Mouse (Mus musculus): ENCODE results near the gene Lancl2.

The Lancl2 gene

GRCm38 (mm10) chr6:57702376-57702742, at the start of gene Lancl2:
Lancl2 (plus strand) TSS chr6:57702540.
- DNase-seq (ENCODE audit: low spot score in 2 of 2): peak in 1 of 2 experiments; percentile 18

GRCm38 (mm10) chr6:57661295-57661694, 41.0 kb upstream of the Lancl2 start:
- DNase-seq (ENCODE audit: low spot score in 2 of 2): no peak

DNA sequence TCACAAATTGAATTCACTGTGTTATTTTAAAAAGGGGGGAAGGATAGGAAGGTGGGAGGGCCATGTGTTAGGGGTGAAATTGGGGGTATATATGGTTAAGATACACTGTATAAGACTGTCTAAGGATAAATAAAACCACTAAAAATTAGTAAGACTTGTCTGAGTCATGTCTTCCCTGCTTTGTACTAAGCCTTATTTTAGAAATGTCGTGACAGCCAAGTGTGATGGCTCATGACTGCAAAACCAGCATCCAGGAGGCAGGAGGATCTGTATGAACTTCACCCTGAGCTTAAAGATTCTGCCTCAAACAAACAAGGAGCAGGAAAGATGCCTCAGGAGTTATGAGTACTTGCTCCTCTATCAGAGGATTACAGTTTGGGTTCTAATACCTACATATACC, 18.2 kb upstream of the Lancl2 start:
- no peak for DNase-seq (ENCODE audit: low spot score in 2 of 2)

GRCm38 (mm10) chr6:57691467-57692261, 10.7 kb upstream of the Lancl2 start, which contains the start of gene Pyurf:
Pyurf (minus strand) TSS chr6:57692078.
- DNase-seq (ENCODE audit: low spot score in 2 of 2): peak; percentile 74 to 79

GRCm38 (mm10) chr6:57693116-57693515, 9.2 kb upstream of the Lancl2 start:
- DNase-seq (ENCODE audit: low spot score in 2 of 2): no peak

DNA sequence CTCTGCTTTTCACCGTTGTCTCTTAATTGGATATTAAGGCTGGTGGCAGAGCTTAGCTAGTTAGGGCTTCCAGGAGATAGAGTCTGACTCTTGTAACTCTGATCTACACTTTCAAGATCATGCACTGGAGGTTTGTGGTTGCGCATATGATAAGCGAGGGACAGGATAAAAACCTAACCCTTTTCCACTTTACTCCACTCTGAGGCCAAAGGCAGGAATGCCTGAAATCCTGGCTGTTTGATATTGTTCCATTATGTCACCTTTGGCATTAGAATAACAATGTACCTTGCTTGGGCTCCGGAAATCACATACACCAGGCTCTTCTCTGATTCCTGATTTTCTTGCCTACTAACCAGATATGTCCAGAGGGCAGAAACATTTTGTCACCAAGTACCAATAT, 654 bp upstream of the Lancl2 start:
- no peak for DNase-seq (ENCODE audit: low spot score in 2 of 2)

- peak; percentile 92 to 95 for DNase-seq (ENCODE audit: low spot score in 2 of 2)
These were observed 581 bp downstream of the Lancl2 start for GRCm38 (mm10) chr6:57702743-57703499.

GRCm38 (mm10) chr6:57703703-57704102, 1.4 kb downstream of the Lancl2 start:
- DNase-seq (ENCODE audit: low spot score in 2 of 2): no peak

DNA sequence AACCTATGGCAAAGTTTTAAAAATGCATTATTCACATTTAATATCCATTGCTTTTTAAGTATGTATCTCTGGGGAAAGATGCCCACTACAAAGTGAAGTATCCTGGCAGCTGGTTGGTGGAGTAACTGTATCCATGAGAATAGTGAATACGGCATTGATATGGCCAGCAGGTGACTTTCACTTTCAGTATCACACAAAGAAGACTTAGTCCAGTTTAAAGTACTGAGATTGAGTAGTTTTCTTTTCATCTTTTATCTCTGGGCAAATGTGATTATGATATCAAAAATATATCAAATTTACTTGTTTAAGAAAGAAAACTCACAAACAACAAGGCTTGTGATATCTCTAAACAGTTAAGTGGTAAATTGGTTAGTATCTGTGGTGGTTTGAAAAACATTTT, 4.4 kb downstream of the Lancl2 start:
- DNase-seq (ENCODE audit: low spot score in 2 of 2): no peak

GRCm38 (mm10) chr6:57711726-57712125, 9.4 kb downstream of the Lancl2 start:
- no peak for DNase-seq (ENCODE audit: low spot score in 2 of 2)

DNA sequence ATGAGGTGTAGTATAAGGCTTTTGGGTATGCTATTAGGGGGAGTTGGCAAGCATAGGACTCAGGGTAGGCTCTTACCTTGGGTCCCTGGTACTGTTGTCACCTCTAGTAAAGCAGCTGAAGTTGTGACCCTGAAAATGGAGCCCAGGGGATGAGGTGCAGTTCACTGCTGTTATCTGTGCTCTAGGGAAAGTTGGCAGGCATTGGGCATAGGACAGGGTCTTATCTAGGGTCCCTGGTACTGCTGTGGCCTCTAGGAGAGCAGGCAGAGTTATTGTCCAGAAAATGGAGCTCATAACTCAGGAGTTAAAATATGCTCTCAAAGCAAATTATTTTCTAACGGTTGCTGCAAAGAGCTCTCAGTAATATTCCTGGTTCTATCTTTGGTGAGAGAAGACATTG, 19.0 kb downstream of the Lancl2 start:
- DNase-seq (ENCODE audit: low spot score in 2 of 2): no peak

DNA sequence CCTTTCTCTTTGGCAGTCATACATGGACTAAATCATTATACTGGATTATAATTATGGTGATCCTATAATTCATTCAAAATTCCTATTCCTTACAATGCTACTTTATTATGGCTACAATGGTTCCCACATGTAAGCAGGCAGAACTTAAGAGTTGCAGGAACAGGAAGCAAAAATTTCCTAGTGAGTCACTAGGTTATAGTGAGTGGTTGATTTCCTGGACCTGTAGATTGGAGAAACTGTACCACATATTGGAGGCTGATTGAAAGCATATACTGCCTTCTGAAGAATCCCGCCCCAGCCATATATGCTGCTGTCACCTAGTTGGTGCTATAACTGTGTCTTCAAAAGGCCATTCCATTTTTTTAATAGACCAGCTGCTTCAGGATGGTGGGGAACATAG, 40.4 kb downstream of the Lancl2 start:
- no peak for DNase-seq (ENCODE audit: low spot score in 2 of 2)

DNA sequence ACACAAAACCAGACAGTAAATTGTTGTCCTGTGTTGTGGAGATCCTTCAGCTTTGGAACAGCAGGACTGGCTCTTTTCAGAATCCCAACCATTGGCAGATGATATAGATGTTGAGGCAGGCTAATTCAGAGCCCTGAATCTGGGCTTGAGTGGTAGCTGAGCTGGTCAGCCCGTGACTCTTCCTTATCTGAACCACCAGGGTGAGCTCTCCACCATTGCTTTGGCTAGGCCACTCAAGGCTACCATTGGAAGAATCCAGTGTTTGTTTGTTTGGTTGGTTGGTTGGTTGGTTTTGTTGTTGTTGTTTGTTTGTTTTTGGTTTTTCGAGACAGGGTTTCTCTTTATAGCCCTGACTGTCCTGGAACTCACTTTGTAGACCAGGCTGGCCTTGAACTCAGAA, 41.0 kb downstream of the Lancl2 start:
- no peak for DNase-seq (ENCODE audit: low spot score in 2 of 2)

- DNase-seq (ENCODE audit: low spot score in 2 of 2): no peak
These were observed 41.8 kb downstream of the Lancl2 start for GRCm38 (mm10) chr6:57744123-57744522.

- no peak for DNase-seq (ENCODE audit: low spot score in 2 of 2)
These were observed 42.8 kb downstream of the Lancl2 start for GRCm38 (mm10) chr6:57744974-57745747.

- DNase-seq (ENCODE audit: low spot score in 2 of 2): no peak
These were observed 43.4 kb downstream of the Lancl2 start for GRCm38 (mm10) chr6:57745748-57746129.

- DNase-seq (ENCODE audit: low spot score in 2 of 2): no peak
These were observed 51.8 kb downstream of the Lancl2 start for GRCm38 (mm10) chr6:57753962-57754759.

GRCm38 (mm10) chr6:57763054-57763453, 60.7 kb downstream of the Lancl2 start:
- DNase-seq (ENCODE audit: low spot score in 2 of 2): no peak

DNA sequence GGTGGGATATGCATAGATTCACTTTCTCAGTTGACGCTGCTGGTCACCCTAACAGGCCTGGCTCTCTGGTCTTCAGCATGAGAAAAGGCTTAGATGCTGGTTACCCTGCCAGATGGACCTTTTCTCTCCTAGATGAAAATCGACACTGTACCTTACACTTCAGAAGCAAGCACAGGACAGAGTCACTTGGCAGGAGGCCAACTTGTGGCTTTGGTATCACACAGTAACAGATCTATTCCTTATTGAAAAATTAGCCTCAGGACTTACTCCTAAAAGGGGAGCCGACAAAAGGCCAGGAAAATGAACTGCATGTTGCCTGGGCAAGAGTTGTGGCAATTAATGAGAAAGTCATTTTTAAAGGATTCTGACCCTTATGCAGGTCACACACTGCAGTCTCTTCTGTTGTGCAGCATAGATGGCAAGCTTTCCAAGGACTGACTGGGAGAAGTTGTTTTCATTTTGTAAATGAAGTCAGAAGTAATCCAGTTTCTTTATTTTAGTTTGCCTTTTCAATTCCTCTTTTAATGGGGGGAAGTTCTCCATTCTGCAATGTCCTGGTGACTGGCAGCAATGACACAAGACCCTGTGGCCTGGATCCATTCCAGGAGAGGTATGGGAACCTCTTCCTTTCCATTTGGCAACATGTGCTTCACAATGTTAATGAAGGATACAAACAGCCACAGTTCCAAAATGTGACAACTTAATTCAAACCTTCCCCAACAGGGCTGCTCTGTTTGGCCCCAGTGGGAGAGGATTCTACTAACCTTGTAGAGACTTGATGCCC, 62.9 kb downstream of the Lancl2 start:
- no peak for DNase-seq (ENCODE audit: low spot score in 2 of 2)

GRCm38 (mm10) chr6:57766287-57766686, 63.9 kb downstream of the Lancl2 start:
- no peak for DNase-seq (ENCODE audit: low spot score in 2 of 2)
